ENCODE assay signal across 8 mouse cellular contexts in the genomic region with DNA sequence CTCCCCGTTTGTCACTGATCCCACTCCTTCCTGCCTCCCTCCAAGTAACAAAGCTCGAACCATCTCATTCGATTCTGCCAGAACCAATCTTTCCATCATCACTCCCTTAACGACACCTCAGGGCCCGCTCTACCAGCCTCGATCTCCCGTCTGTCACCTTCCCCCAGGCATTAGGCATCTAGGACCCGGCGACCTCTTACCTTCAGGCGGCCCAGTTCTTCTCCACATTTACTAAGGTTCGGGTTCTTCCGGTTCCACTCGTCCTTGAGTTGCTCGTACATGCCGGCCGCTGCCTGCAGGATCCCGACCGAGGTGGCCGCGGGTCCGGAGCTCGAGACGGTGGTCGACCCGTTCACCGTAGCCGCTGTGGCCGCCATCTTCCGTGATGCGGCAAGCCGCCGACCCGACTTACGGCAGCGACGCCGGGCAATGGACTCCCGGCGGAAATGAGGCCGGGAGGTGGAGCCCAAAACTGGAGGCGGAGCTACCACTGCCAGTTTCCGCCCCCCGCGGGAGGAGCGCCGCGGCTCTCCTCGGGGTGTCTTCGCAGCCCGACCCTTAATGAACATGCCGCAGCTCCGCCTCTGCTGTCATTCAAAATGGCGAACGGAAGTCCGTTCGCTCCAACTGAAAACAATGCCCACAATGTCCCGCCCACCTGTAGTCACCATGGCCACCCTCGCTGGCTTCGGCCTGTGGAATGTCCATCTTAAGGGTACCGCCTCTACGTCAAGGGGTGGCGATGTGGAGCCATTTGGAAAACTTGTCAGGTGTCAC. TPM values are rescaled to one million over a fixed set of nuclear protein-coding genes. Genes with fewer than 3 reads are reported as not detected.
A peak's percentile ranks its signal among the peaks of the same experiment; 100 is the strongest.
DNase-seq lines count a peak whose midpoint lies in the region; ATAC-seq and TF ChIP-seq lines count a peak whose summit lies in the region.

Psmd8 (minus strand) TSS at position 625 of the 777 bp plus-strand sequence.

- under 1% methylated on average over 62 of the region's 62 CpGs for WGBS in kidney, embryonic 14.5 days
- WGBS in limb, embryonic 15.5 days = under 1% methylated on average over 62 of the region's 62 CpGs

- peak; percentile 100 for DNase-seq in A20 (ENCODE audit: low read depth, low spot score)
- DNase-seq in heart, adult 9 months (ENCODE audit: low spot score in 2 of 2) = peak; percentile 98
- peak; percentile 93 to 96 for DNase-seq in monocyte, adult 2 months (ENCODE audit: low read depth in 1 of 2, low spot score in 2 of 2)
- DNase-seq in spleen, postnatal 36 days (ENCODE audit: low spot score in 2 of 2) = peak; percentile 97

- H3K4me2 ChIP-seq in kidney, embryonic 14.5 days (replicated peaks; ENCODE audit: low read depth, low read length) = peak within 1 kb of the TSS; percentile 75
- H3K4me2 ChIP-seq in limb, embryonic 15.5 days = peak within 1 kb of the TSS; percentile 69

- peak within 1 kb of the TSS; percentile 84 for H3K9ac ChIP-seq in kidney, embryonic 14.5 days (ENCODE audit: low read depth, low read length)
- H3K9ac ChIP-seq in limb, embryonic 15.5 days = peak within 1 kb of the TSS; percentile 61

- peaks cover 20% of the 10 kb centered on the region for H3K36me3 ChIP-seq in kidney, embryonic 14.5 days (ENCODE audit: control insufficient read depth, insufficient read depth, low read length)
- H3K36me3 ChIP-seq in limb, embryonic 15.5 days = peaks cover 25% of the 10 kb centered on the region

- peaks cover 7% of the 10 kb centered on the region for H3K4me1 ChIP-seq in bone marrow macrophage, adult 2 months (ENCODE audit: control insufficient read depth, insufficient read depth, low read length)
- peaks cover 8% of the 10 kb centered on the region; the same call in 1 of the 2 replicates for H3K4me1 ChIP-seq in embryonic fibroblast, embryonic 13.5 days (ENCODE audit: control insufficient read depth, insufficient read depth, low read length)
- peaks cover 10% of the 10 kb centered on the region for H3K4me1 ChIP-seq in kidney, embryonic 14.5 days (ENCODE audit: control insufficient read depth, insufficient read depth, low read length)
- H3K4me1 ChIP-seq in limb, embryonic 15.5 days = peaks cover 13% of the 10 kb centered on the region

- peak within 1 kb of the TSS; percentile 89 for H3K27ac ChIP-seq in bone marrow macrophage, adult 2 months (ENCODE audit: insufficient read depth, low read depth, low read length)
- H3K27ac ChIP-seq in embryonic fibroblast, embryonic 13.5 days (ENCODE audit: insufficient read depth, low read length) = peak within 1 kb of the TSS; percentile 87
- peak within 1 kb of the TSS; percentile 37; the same call in 1 of the 2 replicates for H3K27ac ChIP-seq in kidney, embryonic 14.5 days (ENCODE audit: low read depth, low read length)
- H3K27ac ChIP-seq in limb, embryonic 15.5 days = peak within 1 kb of the TSS; percentile 79

- TF ChIP-seq CTCF in bone marrow macrophage, adult 2 months (IDR thresholded peaks at IDR 0.05; ENCODE audit: low read depth, low read length) = no peak
- peak; percentile 31; the same call in 1 of the 2 replicates for TF ChIP-seq CTCF in embryonic fibroblast, embryonic 13.5 days (IDR thresholded peaks at IDR 0.05; ENCODE audit: borderline replicate concordance, insufficient read depth, low read length)

- H3K27me3 ChIP-seq in kidney, embryonic 14.5 days (ENCODE audit: control insufficient read depth, insufficient read depth, low read length) = no peaks in the 10 kb centered on the region
- no peaks in the 10 kb centered on the region for H3K27me3 ChIP-seq in limb, embryonic 15.5 days

- peak; percentile 96 for ATAC-seq in kidney, embryonic 14.5 days (ENCODE audit: low FRiP score, low TSS enrichment)
- ATAC-seq in limb, embryonic 15.5 days (ENCODE audit: insufficient number of reproducible peaks, low FRiP score, low TSS enrichment, low read depth) = peak; percentile 93

- no peaks in the 10 kb centered on the region for H3K9me3 ChIP-seq in kidney, embryonic 14.5 days (ENCODE audit: control insufficient read depth, low read length)
- no peaks in the 10 kb centered on the region for H3K9me3 ChIP-seq in limb, embryonic 15.5 days

- TF ChIP-seq POLR2A in bone marrow macrophage, adult 2 months (IDR thresholded peaks at IDR 0.05; ENCODE audit: borderline replicate concordance, low read depth, low read length) = 0 out of 2 replicates have a peak, but pooled peaks have one; percentile 6
- peak; percentile 94 for TF ChIP-seq POLR2A in embryonic fibroblast, embryonic 13.5 days (IDR thresholded peaks at IDR 0.05; ENCODE audit: low read depth, low read length)

- peak within 1 kb of the TSS; percentile 76 for H3K4me3 ChIP-seq in bone marrow macrophage, adult 2 months (ENCODE audit: insufficient read depth, low read length)
- H3K4me3 ChIP-seq in embryonic fibroblast, embryonic 13.5 days (ENCODE audit: insufficient read depth, low read length) = peak within 1 kb of the TSS; percentile 99
- H3K4me3 ChIP-seq in kidney, embryonic 14.5 days (ENCODE audit: low read length) = peak within 1 kb of the TSS; percentile 86
- H3K4me3 ChIP-seq in limb, embryonic 15.5 days = peak within 1 kb of the TSS; percentile 73

RNA-seq across cellular contexts. Expression of gene Psmd8, which starts in this region (rescaled TPM):
- polyA plus RNA-seq in bone marrow macrophage, adult 2 months (2012; ENCODE audit: insufficient read depth, insufficient read length, missing spikeins) = 207 and 217 TPM in 2 replicates
- 374 and 478 TPM in 2 replicates for polyA plus RNA-seq in embryonic fibroblast, embryonic 13.5 days (2011; ENCODE audit: insufficient read length, low read depth, missing spikeins)
- polyA plus RNA-seq in kidney, embryonic 14.5 days (2014; fragmentation: Nextera tagmentation; extraction: Ambion mirVana) = 281 and 283 TPM in 2 replicates
- polyA plus RNA-seq in limb, embryonic 15.5 days (2015; fragmentation: Nextera tagmentation; extraction: Ambion mirVana) = 254 and 271 TPM in 2 replicates

Comparison
In these comparisons a context has a peak if more than half of its experiments do, and no peak if none do; other contexts are left out.
1. Peak in every context shown above with its lines: DNase-seq, ATAC-seq, H3K4me3 ChIP-seq and H3K27ac ChIP-seq.
2. H3K27ac ChIP-seq: peak in every context shown above with its lines; median percentile 89 in bone marrow macrophage, adult 2 months; 87 in embryonic fibroblast, embryonic 13.5 days; 79 in limb, embryonic 15.5 days; 37 in kidney, embryonic 14.5 days.